Mouse (Mus musculus) megakaryocyte-erythroid progenitor cell, adult 5 weeks (primary cell): Measurements from ENCODE around the gene C1qtnf3. TPM values are rescaled to one million over a fixed set of nuclear protein-coding genes. Genes with fewer than 3 reads are reported as not detected.

ENCODE experiments used
- polyA plus RNA-seq: library from polyadenylated mRNA; stranded (reverse); fragments of >175 nt; gene quantifications from 2 replicates; pipeline ENCODE4 v1.2.3, GENCODE M21; 2012

The C1qtnf3 gene
- not detected in 2 replicates for polyA plus RNA-seq

GRCm38 (mm10) chr15:10951951-10952759, at the start of gene C1qtnf3:
Gene C1qtnf3, plus strand, starts transcription at chr15:10952332.

GRCm38 (mm10) chr15:10981377-10982063, 29.4 kb downstream of the C1qtnf3 start, which contains the start of gene Amacr:
Gene Amacr, plus strand, starts transcription at chr15:10981756.

GRCm38 (mm10) chr15:11000421-11000820, 48.3 kb downstream of the C1qtnf3 start, which contains the start of gene Slc45a2:
Gene Slc45a2, plus strand, starts transcription at chr15:11000721.

Other genes with a start within 250 kb of the C1qtnf3 start
- gene Rai14, start 237.7 kb upstream of the C1qtnf3 start, polyA plus RNA-seq, result 1.0 and 1.4 TPM in 2 replicates
- gene Amacr, start 29.4 kb downstream of the C1qtnf3 start, polyA plus RNA-seq, result 1.3 and 2.3 TPM in 2 replicates
- gene Slc45a2, start 48.4 kb downstream of the C1qtnf3 start, polyA plus RNA-seq, result not detected in 2 replicates
- gene Rxfp3, start 85.7 kb downstream of the C1qtnf3 start, polyA plus RNA-seq, result not detected in 2 replicates
- 0.01 TPM in 1 of 2 replicates, not detected in the other for gene Adamts12, start 112.5 kb downstream of the C1qtnf3 start, polyA plus RNA-seq